Mouse (Mus musculus): ENCODE data around the gene Cd6. TPM values are rescaled to one million over a fixed set of nuclear protein-coding genes. Genes with fewer than 3 reads are reported as not detected.

Gene Cd6
- polyA plus RNA-seq, 1 experiment from 2014 or later: 0.60 TPM

GRCm38 (mm10) chr19:10771995-10772394 lies 57.9 kb downstream of the Cd6 start:
- Histone ChIP-seq H3K4me1 (no peaks in the 10 kb centered on the region), H3K9me3 (no peaks in the 10 kb centered on the region), H3K27ac (no peak overlapping the region), H3K4me2 (no peak overlapping the region), H3K9ac (no peak overlapping the region), H3K36me3 (no peaks in the 10 kb centered on the region), H3K27me3 (no peaks in the 10 kb centered on the region), H3K4me3 (no peak overlapping the region)
- no peak for ATAC-seq (ENCODE audit: borderline replicate concordance, extremely low read depth, low FRiP score, low TSS enrichment)
- 68% methylated on average over 7 of the region's 7 CpGs for WGBS

- ATAC-seq (ENCODE audit: borderline replicate concordance, extremely low read depth, low FRiP score, low TSS enrichment): no peak
- 65% methylated on average over 12 of the region's 12 CpGs for WGBS
- H3K9me3 ChIP-seq: no peaks in the 10 kb centered on the region
- H3K36me3 ChIP-seq: no peaks in the 10 kb centered on the region
- no peak overlapping the region for H3K27ac ChIP-seq
- no peak overlapping the region for H3K4me2 ChIP-seq
- H3K4me3 ChIP-seq: no peak overlapping the region
- H3K4me1 ChIP-seq: no peaks in the 10 kb centered on the region
- no peaks in the 10 kb centered on the region for H3K27me3 ChIP-seq
- no peak overlapping the region for H3K9ac ChIP-seq
Measured at GRCm38 (mm10) chr19:10769429-10770195, 60.2 kb downstream of the Cd6 start.

- Histone ChIP-seq H3K36me3 (no peaks in the 10 kb centered on the region), H3K27ac (no peak overlapping the region), H3K9me3 (no peaks in the 10 kb centered on the region), H3K4me1 (no peaks in the 10 kb centered on the region), H3K4me3 (no peak overlapping the region), H3K9ac (no peak overlapping the region), H3K4me2 (no peak overlapping the region), H3K27me3 (no peaks in the 10 kb centered on the region)
- ATAC-seq (ENCODE audit: borderline replicate concordance, extremely low read depth, low FRiP score, low TSS enrichment): no peak
- WGBS: 68% methylated on average over 6 of the region's 6 CpGs
Measured at GRCm38 (mm10) chr19:10768694-10769428, 61.0 kb downstream of the Cd6 start.

GRCm38 (mm10) chr19:10767631-10768030 lies 62.2 kb downstream of the Cd6 start:
- Histone ChIP-seq H3K4me1 (no peaks in the 10 kb centered on the region), H3K27me3 (no peaks in the 10 kb centered on the region), H3K27ac (no peak overlapping the region), H3K4me2 (no peak overlapping the region), H3K4me3 (no peak overlapping the region), H3K36me3 (no peaks in the 10 kb centered on the region), H3K9ac (no peak overlapping the region), H3K9me3 (no peaks in the 10 kb centered on the region)
- no peak for ATAC-seq (ENCODE audit: borderline replicate concordance, extremely low read depth, low FRiP score, low TSS enrichment)
- 86% methylated on average over 10 of the region's 10 CpGs for WGBS

- Histone ChIP-seq H3K4me2 (no peak overlapping the region), H3K9ac (no peak overlapping the region), H3K27me3 (no peaks in the 10 kb centered on the region), H3K4me3 (no peak overlapping the region), H3K36me3 (no peaks in the 10 kb centered on the region), H3K4me1 (peaks cover 14% of the 10 kb centered on the region; the same call in 1 of the 2 replicates), H3K9me3 (no peaks in the 10 kb centered on the region), H3K27ac (no peak overlapping the region)
- ATAC-seq (ENCODE audit: borderline replicate concordance, extremely low read depth, low FRiP score, low TSS enrichment): no peak
- 65% methylated on average over 21 of the region's 21 CpGs for WGBS
Measured at GRCm38 (mm10) chr19:10763381-10764031, 66.4 kb downstream of the Cd6 start.

- WGBS: 64% methylated on average over 6 of the region's 6 CpGs
- Histone ChIP-seq H3K4me2 (no peak overlapping the region), H3K4me3 (no peak overlapping the region), H3K9me3 (no peaks in the 10 kb centered on the region), H3K27me3 (no peaks in the 10 kb centered on the region), H3K4me1 (peaks cover 19% of the 10 kb centered on the region; the same call in 1 of the 2 replicates), H3K27ac (no peak overlapping the region), H3K36me3 (no peaks in the 10 kb centered on the region), H3K9ac (no peak overlapping the region)
- ATAC-seq (ENCODE audit: borderline replicate concordance, extremely low read depth, low FRiP score, low TSS enrichment): no peak
Measured at GRCm38 (mm10) chr19:10762468-10762867, 67.4 kb downstream of the Cd6 start.

- no peak overlapping the region for H3K4me3 ChIP-seq
- no peaks in the 10 kb centered on the region for H3K27me3 ChIP-seq
- no peak overlapping the region for H3K27ac ChIP-seq
- no peak overlapping the region for H3K4me2 ChIP-seq
- no peaks in the 10 kb centered on the region for H3K9me3 ChIP-seq
- H3K4me1 ChIP-seq: peaks cover 19% of the 10 kb centered on the region; the same call in 1 of the 2 replicates
- no peaks in the 10 kb centered on the region for H3K36me3 ChIP-seq
- no peak overlapping the region for H3K9ac ChIP-seq
- WGBS: 74% methylated on average over 8 of the region's 8 CpGs
- no peak for ATAC-seq (ENCODE audit: borderline replicate concordance, extremely low read depth, low FRiP score, low TSS enrichment)
Measured at GRCm38 (mm10) chr19:10761794-10762415, 68.0 kb downstream of the Cd6 start.

GRCm38 (mm10) chr19:10759983-10760831 lies 69.7 kb downstream of the Cd6 start:
- Histone ChIP-seq H3K36me3 (no peaks in the 10 kb centered on the region), H3K27ac (no peak overlapping the region), H3K9me3 (no peaks in the 10 kb centered on the region), H3K4me3 (no peak overlapping the region), H3K4me1 (peaks cover 19% of the 10 kb centered on the region; the same call in 1 of the 2 replicates), H3K27me3 (no peaks in the 10 kb centered on the region), H3K9ac (no peak overlapping the region), H3K4me2 (no peak overlapping the region)
- no peak for ATAC-seq (ENCODE audit: borderline replicate concordance, extremely low read depth, low FRiP score, low TSS enrichment)
- WGBS: 69% methylated on average over 9 of the region's 9 CpGs

- H3K27me3 ChIP-seq: no peaks in the 10 kb centered on the region
- no peak overlapping the region for H3K4me2 ChIP-seq
- ATAC-seq (ENCODE audit: borderline replicate concordance, extremely low read depth, low FRiP score, low TSS enrichment): no peak
- no peak overlapping the region for H3K4me3 ChIP-seq
- H3K4me1 ChIP-seq: peaks cover 19% of the 10 kb centered on the region; the same call in 1 of the 2 replicates
- H3K36me3 ChIP-seq: no peaks in the 10 kb centered on the region
- H3K27ac ChIP-seq: peak overlapping the region; percentile 46; the same call in 1 of the 2 replicates
- H3K9ac ChIP-seq: no peak overlapping the region
- H3K9me3 ChIP-seq: no peaks in the 10 kb centered on the region
Measured at GRCm38 (mm10) chr19:10759525-10759924, 70.3 kb downstream of the Cd6 start.

GRCm38 (mm10) chr19:10758708-10759107 lies 71.2 kb downstream of the Cd6 start:
- Histone ChIP-seq H3K36me3 (no peaks in the 10 kb centered on the region), H3K4me2 (no peak overlapping the region), H3K4me1 (peaks cover 19% of the 10 kb centered on the region; the same call in 1 of the 2 replicates), H3K27ac (peak overlapping the region; percentile 46), H3K9me3 (no peaks in the 10 kb centered on the region), H3K27me3 (no peaks in the 10 kb centered on the region), H3K4me3 (no peak overlapping the region), H3K9ac (no peak overlapping the region)
- ATAC-seq (ENCODE audit: borderline replicate concordance, extremely low read depth, low FRiP score, low TSS enrichment): peak; percentile 40; the same call in 1 of the 2 replicates
- 29% methylated on average over 6 of the region's 6 CpGs for WGBS

- H3K27me3 ChIP-seq: no peaks in the 10 kb centered on the region
- H3K9ac ChIP-seq: no peak overlapping the region
- H3K27ac ChIP-seq: no peak overlapping the region
- H3K9me3 ChIP-seq: no peaks in the 10 kb centered on the region
- H3K4me2 ChIP-seq: no peak overlapping the region
- H3K4me3 ChIP-seq: no peak overlapping the region
- no peaks in the 10 kb centered on the region for H3K36me3 ChIP-seq
- peaks cover 19% of the 10 kb centered on the region; the same call in 1 of the 2 replicates for H3K4me1 ChIP-seq
- WGBS: 78% methylated on average over 2 of the region's 2 CpGs
- no peak for ATAC-seq (ENCODE audit: borderline replicate concordance, extremely low read depth, low FRiP score, low TSS enrichment)
Measured at GRCm38 (mm10) chr19:10757526-10757925, 72.3 kb downstream of the Cd6 start.
